Mouse (Mus musculus) embryonic fibroblast, embryonic 13.5 days (primary cell): ENCODE data around the gene Gm28051.

Experiments
- CTCF ChIP-seq: IDR thresholded peaks from 2 replicates; pipeline ENCODE4 v1.5.1; 2011; ENCODE audit warnings: mild to moderate bottlenecking, control low read depth, low read length, moderate library complexity, borderline replicate concordance; ENCODE audit not compliant: insufficient read depth
- POLR2A ChIP-seq: IDR thresholded peaks from 2 replicates; pipeline ENCODE4 v1.6.1; 2011; ENCODE audit warnings: low read depth, mild to moderate bottlenecking, control low read depth, low read length, moderate library complexity

- no peak for TF ChIP-seq POLR2A
- no peak for TF ChIP-seq CTCF
Observed at GRCm38 (mm10) chr12:102682722-102683299, 74.8 kb downstream of the Gm28051 start.
